Mouse (Mus musculus): ENCODE measurements around the gene Fnip1. TPM values are rescaled to one million over a fixed set of nuclear protein-coding genes. Genes with fewer than 3 reads are reported as not detected.

Gene Fnip1
- polyA plus RNA-seq, 1 experiment from 2014 or later = 12.4 TPM

DNA sequence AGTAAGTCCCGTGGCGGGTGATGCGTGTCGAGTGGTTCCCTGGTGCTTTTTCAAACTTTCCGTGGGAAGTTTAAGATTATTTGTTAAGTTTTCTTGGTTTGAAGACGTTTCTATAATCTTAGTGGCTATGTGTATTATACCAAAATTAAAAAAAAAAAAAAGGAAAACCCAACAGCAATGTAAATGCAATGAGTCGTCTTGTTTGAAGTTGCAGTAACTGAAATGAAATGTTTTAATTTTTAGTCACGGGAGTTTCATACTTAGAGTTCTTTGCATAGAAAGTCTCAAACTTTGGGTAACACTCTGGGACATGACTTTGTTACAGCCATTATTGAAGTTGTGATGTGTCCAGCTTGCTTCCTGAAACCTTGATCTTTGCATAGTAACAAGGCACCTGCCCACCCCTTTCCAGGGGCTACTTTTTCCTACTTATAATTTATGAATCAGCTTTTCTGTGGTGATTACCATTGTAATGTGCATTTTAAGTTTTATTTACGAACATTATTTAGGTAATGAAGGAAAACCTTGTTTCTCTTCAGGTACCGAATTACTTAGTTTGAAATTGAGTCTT is 85.5 kb downstream of the Fnip1 start:
- peak overlapping the region; percentile 90 for H3K9ac ChIP-seq
- no peaks in the 10 kb centered on the region for H3K27me3 ChIP-seq
- H3K4me3 ChIP-seq = peak overlapping the region; percentile 87
- peaks cover 14% of the 10 kb centered on the region for H3K4me1 ChIP-seq
- no peaks in the 10 kb centered on the region for H3K9me3 ChIP-seq
- H3K36me3 ChIP-seq = no peaks in the 10 kb centered on the region
- ATAC-seq (ENCODE audit: insufficient number of reproducible peaks, insufficient read depth, low FRiP score, low TSS enrichment) = no peak
- peak overlapping the region; percentile 66 for H3K4me2 ChIP-seq (replicated peaks)
- WGBS = 17% methylated on average over 10 of the region's 10 CpGs
- H3K27ac ChIP-seq = peak overlapping the region; percentile 91; the same call in 1 of the 2 replicates

GRCm38 (mm10) chr11:54528002-54528401 is 90.0 kb downstream of the Fnip1 start:
- no peak overlapping the region for H3K4me2 ChIP-seq (replicated peaks)
- H3K4me3 ChIP-seq = no peak overlapping the region
- no peaks in the 10 kb centered on the region for H3K27me3 ChIP-seq
- peaks cover 7% of the 10 kb centered on the region for H3K4me1 ChIP-seq
- no peak for ATAC-seq (ENCODE audit: insufficient number of reproducible peaks, insufficient read depth, low FRiP score, low TSS enrichment)
- H3K27ac ChIP-seq = no peak overlapping the region
- no peak overlapping the region for H3K9ac ChIP-seq
- 85% methylated on average over 2 of the region's 2 CpGs for WGBS
- no peaks in the 10 kb centered on the region for H3K9me3 ChIP-seq
- H3K36me3 ChIP-seq = no peaks in the 10 kb centered on the region

GRCm38 (mm10) chr11:54530391-54530790 is 92.4 kb downstream of the Fnip1 start:
- H3K27ac ChIP-seq = no peak overlapping the region
- no peaks in the 10 kb centered on the region for H3K4me1 ChIP-seq
- no peak overlapping the region for H3K4me2 ChIP-seq (replicated peaks)
- no peaks in the 10 kb centered on the region for H3K27me3 ChIP-seq
- no peak for ATAC-seq (ENCODE audit: insufficient number of reproducible peaks, insufficient read depth, low FRiP score, low TSS enrichment)
- H3K9me3 ChIP-seq = no peaks in the 10 kb centered on the region
- H3K9ac ChIP-seq = no peak overlapping the region
- WGBS = 63% methylated on average over 1 of the region's 1 CpGs
- H3K36me3 ChIP-seq = no peaks in the 10 kb centered on the region
- H3K4me3 ChIP-seq = no peak overlapping the region

GRCm38 (mm10) chr11:54530916-54531315 is 92.9 kb downstream of the Fnip1 start:
- ATAC-seq (ENCODE audit: insufficient number of reproducible peaks, insufficient read depth, low FRiP score, low TSS enrichment) = no peak
- H3K4me2 ChIP-seq (replicated peaks) = no peak overlapping the region
- 82% methylated on average over 1 of the region's 1 CpGs for WGBS
- no peak overlapping the region for H3K4me3 ChIP-seq
- H3K36me3 ChIP-seq = no peaks in the 10 kb centered on the region
- no peak overlapping the region for H3K27ac ChIP-seq
- H3K9ac ChIP-seq = no peak overlapping the region
- H3K4me1 ChIP-seq = no peaks in the 10 kb centered on the region
- no peaks in the 10 kb centered on the region for H3K9me3 ChIP-seq
- no peaks in the 10 kb centered on the region for H3K27me3 ChIP-seq

- no peak for ATAC-seq (ENCODE audit: insufficient number of reproducible peaks, insufficient read depth, low FRiP score, low TSS enrichment)
- WGBS = 83% methylated on average over 2 of the region's 2 CpGs
- Histone ChIP-seq H3K4me1 (peaks cover 2% of the 10 kb centered on the region; the same call in 1 of the 2 replicates), H3K27ac (no peak overlapping the region), H3K4me2 (replicated peaks) (no peak overlapping the region), H3K4me3 (no peak overlapping the region), H3K36me3 (no peaks in the 10 kb centered on the region), H3K9me3 (no peaks in the 10 kb centered on the region), H3K9ac (no peak overlapping the region), H3K27me3 (no peaks in the 10 kb centered on the region)
These were observed 95.8 kb downstream of the Fnip1 start for GRCm38 (mm10) chr11:54533834-54534233.

- Histone ChIP-seq H3K27ac (no peak overlapping the region), H3K36me3 (no peaks in the 10 kb centered on the region), H3K9me3 (no peaks in the 10 kb centered on the region), H3K27me3 (no peaks in the 10 kb centered on the region), H3K4me2 (replicated peaks) (no peak overlapping the region), H3K4me1 (peaks cover 5% of the 10 kb centered on the region; the same call in 1 of the 2 replicates), H3K4me3 (no peak overlapping the region), H3K9ac (no peak overlapping the region)
- WGBS = 55% methylated on average over 6 of the region's 6 CpGs
- ATAC-seq (ENCODE audit: insufficient number of reproducible peaks, insufficient read depth, low FRiP score, low TSS enrichment) = no peak
These were observed 96.9 kb downstream of the Fnip1 start for GRCm38 (mm10) chr11:54534871-54535270.

DNA sequence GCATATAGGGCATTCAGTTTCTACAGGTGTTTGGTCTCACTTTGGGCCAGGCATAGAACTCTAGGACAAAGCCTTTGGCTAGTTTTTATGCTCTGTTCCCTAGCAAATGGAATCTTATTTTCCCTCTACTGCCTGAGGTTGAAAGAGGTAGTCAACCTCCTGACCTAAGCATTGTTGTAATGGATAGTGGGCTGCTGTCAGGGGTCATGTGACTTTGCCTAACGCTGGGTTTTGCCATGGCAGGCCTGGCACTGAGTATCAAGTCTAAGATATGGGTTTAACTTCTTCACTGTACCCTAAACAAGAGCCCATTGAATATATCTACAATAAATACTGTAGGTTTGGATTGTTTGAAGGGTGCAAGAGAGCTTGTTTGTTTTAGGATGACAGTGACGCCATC is 101.0 kb downstream of the Fnip1 start:
- 69% methylated on average over 2 of the region's 2 CpGs for WGBS
- Histone ChIP-seq H3K27ac (no peak overlapping the region), H3K27me3 (no peaks in the 10 kb centered on the region), H3K4me1 (peaks cover 8% of the 10 kb centered on the region; the same call in 1 of the 2 replicates), H3K9me3 (no peaks in the 10 kb centered on the region), H3K36me3 (no peaks in the 10 kb centered on the region), H3K4me2 (replicated peaks) (no peak overlapping the region), H3K4me3 (no peak overlapping the region), H3K9ac (no peak overlapping the region)
- ATAC-seq (ENCODE audit: insufficient number of reproducible peaks, insufficient read depth, low FRiP score, low TSS enrichment) = no peak

GRCm38 (mm10) chr11:54539486-54539885 is 101.5 kb downstream of the Fnip1 start:
- WGBS = 76% methylated on average over 2 of the region's 2 CpGs
- no peaks in the 10 kb centered on the region for H3K27me3 ChIP-seq
- H3K9me3 ChIP-seq = no peaks in the 10 kb centered on the region
- no peaks in the 10 kb centered on the region for H3K36me3 ChIP-seq
- peaks cover 8% of the 10 kb centered on the region; the same call in 1 of the 2 replicates for H3K4me1 ChIP-seq
- H3K9ac ChIP-seq = no peak overlapping the region
- H3K4me2 ChIP-seq (replicated peaks) = no peak overlapping the region
- no peak overlapping the region for H3K27ac ChIP-seq
- no peak overlapping the region for H3K4me3 ChIP-seq
- no peak for ATAC-seq (ENCODE audit: insufficient number of reproducible peaks, insufficient read depth, low FRiP score, low TSS enrichment)

- peaks cover 8% of the 10 kb centered on the region; the same call in 1 of the 2 replicates for H3K4me1 ChIP-seq
- no peak overlapping the region for H3K4me3 ChIP-seq
- H3K9me3 ChIP-seq = no peaks in the 10 kb centered on the region
- no peak for ATAC-seq (ENCODE audit: insufficient number of reproducible peaks, insufficient read depth, low FRiP score, low TSS enrichment)
- H3K4me2 ChIP-seq (replicated peaks) = no peak overlapping the region
- no peak overlapping the region for H3K27ac ChIP-seq
- H3K36me3 ChIP-seq = no peaks in the 10 kb centered on the region
- no peak overlapping the region for H3K9ac ChIP-seq
- no peaks in the 10 kb centered on the region for H3K27me3 ChIP-seq
These were observed 102.3 kb downstream of the Fnip1 start for GRCm38 (mm10) chr11:54540328-54540727.

DNA sequence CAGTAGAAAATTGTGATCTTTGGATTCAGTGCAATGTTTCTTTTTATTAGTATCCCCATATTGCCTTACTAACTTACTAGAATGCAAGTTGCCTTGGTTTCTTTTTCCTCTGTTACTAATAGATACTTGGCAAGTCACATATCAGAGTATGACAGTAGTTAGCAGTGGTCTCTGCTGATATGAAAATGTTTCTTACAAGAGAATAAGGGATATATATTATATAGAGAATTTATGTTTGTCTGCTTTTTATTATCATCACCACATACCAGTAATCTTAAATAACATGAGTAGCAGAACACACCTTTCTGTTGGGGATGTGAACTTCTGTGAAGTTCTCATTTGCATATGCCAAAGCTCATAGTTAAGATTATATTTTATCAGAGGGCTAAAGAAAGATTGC is 104.4 kb downstream of the Fnip1 start:
- Histone ChIP-seq H3K4me2 (replicated peaks) (no peak overlapping the region), H3K4me1 (peaks cover 8% of the 10 kb centered on the region; the same call in 1 of the 2 replicates), H3K36me3 (no peaks in the 10 kb centered on the region), H3K9ac (no peak overlapping the region), H3K4me3 (no peak overlapping the region), H3K27me3 (no peaks in the 10 kb centered on the region), H3K9me3 (no peaks in the 10 kb centered on the region), H3K27ac (no peak overlapping the region)
- no peak for ATAC-seq (ENCODE audit: insufficient number of reproducible peaks, insufficient read depth, low FRiP score, low TSS enrichment)

DNA sequence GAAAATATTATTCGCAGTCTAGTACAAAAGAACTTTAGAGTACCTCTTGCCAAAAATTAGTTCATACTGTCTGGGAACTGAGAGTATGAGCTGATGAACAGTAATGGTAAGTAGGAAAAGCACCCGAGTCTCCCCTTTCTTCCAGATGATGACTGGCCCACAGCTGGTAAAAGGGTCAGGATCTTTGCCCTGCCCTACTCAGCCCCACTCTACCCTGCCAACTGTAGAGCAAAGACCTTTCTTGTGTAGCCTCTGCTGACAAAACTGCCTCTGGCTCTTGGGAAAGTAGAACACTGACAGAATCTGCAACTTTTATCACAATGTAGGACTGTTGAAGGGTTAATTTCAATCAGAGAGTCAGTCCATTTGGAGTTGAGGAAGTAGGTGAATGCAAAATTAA is 117.0 kb downstream of the Fnip1 start:
- Histone ChIP-seq H3K36me3 (no peaks in the 10 kb centered on the region), H3K9ac (no peak overlapping the region), H3K4me3 (no peak overlapping the region), H3K4me2 (replicated peaks) (no peak overlapping the region), H3K4me1 (no peaks in the 10 kb centered on the region), H3K27ac (no peak overlapping the region), H3K9me3 (no peaks in the 10 kb centered on the region), H3K27me3 (no peaks in the 10 kb centered on the region)
- 61% methylated on average over 2 of the region's 2 CpGs for WGBS
- ATAC-seq (ENCODE audit: insufficient number of reproducible peaks, insufficient read depth, low FRiP score, low TSS enrichment) = no peak

DNA sequence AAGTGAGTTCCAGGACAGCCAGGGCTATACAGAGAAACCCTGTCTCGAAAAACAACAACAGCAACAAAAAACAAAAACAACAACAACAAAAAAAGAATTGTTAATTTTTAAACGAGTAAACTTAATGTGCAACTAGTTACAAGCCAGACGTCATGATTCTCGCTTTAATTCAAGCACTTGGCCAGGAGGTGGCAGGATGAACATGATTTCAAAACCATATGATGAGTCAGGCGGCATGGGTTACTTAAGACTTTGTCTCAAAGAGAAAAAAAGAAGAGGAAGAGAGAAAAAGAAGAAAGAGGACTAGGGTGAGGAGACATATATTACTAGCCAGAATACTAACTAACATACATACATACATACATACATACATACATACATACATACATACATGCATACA is 124.8 kb downstream of the Fnip1 start:
- WGBS = 92% methylated on average over 5 of the region's 5 CpGs

More for the DNA sequence above, 124.8 kb downstream of the Fnip1 start:
- Histone ChIP-seq H3K9ac (no peak overlapping the region), H3K36me3 (no peaks in the 10 kb centered on the region), H3K4me1 (no peaks in the 10 kb centered on the region), H3K9me3 (no peaks in the 10 kb centered on the region), H3K27me3 (no peaks in the 10 kb centered on the region), H3K4me3 (no peak overlapping the region), H3K4me2 (replicated peaks) (no peak overlapping the region), H3K27ac (no peak overlapping the region)
- no peak for ATAC-seq (ENCODE audit: insufficient number of reproducible peaks, insufficient read depth, low FRiP score, low TSS enrichment)
